Mouse (Mus musculus): ENCODE data around the gene Fbxl18.

GRCm38 (mm10) chr5:142823096-142824062 lies 71.8 kb downstream of the Fbxl18 start:
- TF ChIP-seq POLR2A (IDR thresholded peaks at IDR 0.05; ENCODE audit: insufficient read depth, low read depth, low read length) (peak; percentile 83), CTCF (IDR thresholded peaks at IDR 0.05) (no peak)
